Mouse (Mus musculus) myocyte (in vitro differentiated cells): ENCODE results near the gene Gm42906. TPM values are rescaled to one million over a fixed set of nuclear protein-coding genes. Genes with fewer than 3 reads are reported as not detected.

ENCODE experiments used
- H3K27me3 ChIP-seq: one replicate; pipeline ENCODE4 v1.6.1; 2011; ENCODE audit not compliant: control insufficient read depth, insufficient read depth, insufficient read length
- H3K36me3 ChIP-seq: one replicate; pipeline ENCODE4 v1.6.1; 2011; ENCODE audit not compliant: control insufficient read depth, insufficient read depth
- H3K4me2 ChIP-seq: one replicate; pipeline ENCODE4 v1.6.1; 2011; ENCODE audit warnings: low read depth, control low read depth
- H3K4me3 ChIP-seq: one replicate; pipeline ENCODE4 v1.5.1; 2011; ENCODE audit warnings: mild to moderate bottlenecking, control low read depth, moderate library complexity
- H3K79me2 ChIP-seq: one replicate; pipeline ENCODE4 v1.6.1; 2011; ENCODE audit not compliant: control insufficient read depth, insufficient read depth
- H3ac ChIP-seq: one replicate; pipeline ENCODE4 v1.6.1; 2011; ENCODE audit not compliant: control insufficient read depth, insufficient read length
- CEBPB ChIP-seq: IDR thresholded peaks from 2 replicates; pipeline ENCODE4 v1.6.1; 2011; ENCODE audit warnings: mild to moderate bottlenecking, moderate library complexity; ENCODE audit not compliant: poor library complexity, insufficient read depth, severe bottlenecking
- E2F4 ChIP-seq: IDR thresholded peaks from one replicate; pipeline ENCODE4 v1.6.1; 2011; ENCODE audit warnings: mild to moderate bottlenecking, control low read depth, moderate library complexity; ENCODE audit not compliant: insufficient read depth
- MAX ChIP-seq: IDR thresholded peaks from one replicate; pipeline ENCODE4 v1.6.1; 2011; ENCODE audit warnings: low read depth, mild to moderate bottlenecking, control low read depth
- MYOD1 ChIP-seq, 3 experiments: IDR thresholded peaks; one replicate each; pipeline ENCODE4 v1.6.1; 2011; ENCODE audit warnings: control low read depth in 2 of 3, low read depth in 2 of 3, mild to moderate bottlenecking in 2 of 3, moderate library complexity in 1 of 3; ENCODE audit not compliant: insufficient read length in 2 of 3, control insufficient read depth in 1 of 3
- MYOG ChIP-seq, 3 experiments: IDR thresholded peaks; one replicate each; pipeline ENCODE4 v1.6.1; 2011; ENCODE audit warnings: control low read depth in 2 of 3, low read depth in 2 of 3, mild to moderate bottlenecking in 2 of 3; ENCODE audit not compliant: insufficient read length in 2 of 3, control insufficient read depth in 1 of 3, insufficient read depth in 1 of 3
- POLR2A ChIP-seq: IDR thresholded peaks from one replicate; pipeline ENCODE4 v1.6.1; 2011; ENCODE audit warnings: low read depth, mild to moderate bottlenecking, control low read depth, moderate library complexity; ENCODE audit not compliant: insufficient read length
- POLR2AphosphoS2 ChIP-seq: IDR thresholded peaks from one replicate; pipeline ENCODE4 v1.6.1; 2011; ENCODE audit warnings: low read depth, control low read depth; ENCODE audit not compliant: insufficient read length
- REST ChIP-seq: IDR thresholded peaks from one replicate; pipeline ENCODE4 v1.6.1; 2011; ENCODE audit warnings: mild to moderate bottlenecking, control low read depth, moderate library complexity; ENCODE audit not compliant: insufficient read depth, insufficient read length
- SRF ChIP-seq: IDR thresholded peaks from one replicate; pipeline ENCODE4 v1.6.1; 2011; ENCODE audit warnings: low read depth; ENCODE audit not compliant: control insufficient read depth, insufficient read length
- TCF12 ChIP-seq: IDR thresholded peaks from one replicate; pipeline ENCODE4 v1.6.1; 2011; ENCODE audit warnings: mild to moderate bottlenecking, control low read depth; ENCODE audit not compliant: poor library complexity, insufficient read depth, severe bottlenecking
- TCF3 ChIP-seq: IDR thresholded peaks from one replicate; pipeline ENCODE4 v1.6.1; 2011; ENCODE audit warnings: low read depth, control low read depth; ENCODE audit not compliant: insufficient read length
- USF1 ChIP-seq: IDR thresholded peaks from one replicate; pipeline ENCODE4 v1.6.1; 2011; ENCODE audit warnings: low read depth, mild to moderate bottlenecking, control low read depth, moderate library complexity
- polyA plus RNA-seq: library from polyadenylated mRNA; unstranded; fragments of >200 nt; fragmentation: generic; extraction: Trizol; gene quantifications from one replicate; pipeline ENCODE4 v1.2.1, GENCODE M21; 2012; ENCODE audit warnings: missing spikeins

The Gm42906 gene
- polyA plus RNA-seq, 1 experiment = not detected

GRCm38 (mm10) chr5:151022026-151022425, 405.9 kb downstream of the Gm42906 start:
- no peak overlapping the region for H3K4me2 ChIP-seq
- H3K4me3 ChIP-seq = no peak overlapping the region
- H3K79me2 ChIP-seq = no peaks in the 10 kb centered on the region
- TF ChIP-seq POLR2A (no peak), E2F4 (no peak), REST (no peak), POLR2AphosphoS2 (no peak), MAX (no peak), MYOG (IDR thresholded peaks at IDR 0.05; ENCODE audit: control insufficient read depth in 1 of 3, insufficient read depth in 1 of 3, insufficient read length in 2 of 3, low read depth in 2 of 3) (no peak), USF1 (no peak), CEBPB (no peak), TCF12 (no peak), SRF (no peak), MYOD1 (IDR thresholded peaks at IDR 0.05; ENCODE audit: control insufficient read depth in 1 of 3, insufficient read length in 2 of 3, low read depth in 2 of 3) (no peak), TCF3 (no peak)
- H3K27me3 ChIP-seq = no peaks in the 10 kb centered on the region
- H3ac ChIP-seq = no peak overlapping the region
- no peaks in the 10 kb centered on the region for H3K36me3 ChIP-seq

GRCm38 (mm10) chr5:151020831-151021230, 407.1 kb downstream of the Gm42906 start:
- no peak overlapping the region for H3K4me3 ChIP-seq
- no peaks in the 10 kb centered on the region for H3K79me2 ChIP-seq
- no peak for TF ChIP-seq E2F4
- no peaks in the 10 kb centered on the region for H3K36me3 ChIP-seq
- no peak overlapping the region for H3ac ChIP-seq
- H3K27me3 ChIP-seq = no peaks in the 10 kb centered on the region
- H3K4me2 ChIP-seq = no peak overlapping the region

- H3K27me3 ChIP-seq = no peaks in the 10 kb centered on the region
- H3ac ChIP-seq = no peak overlapping the region
- TF ChIP-seq TCF3 (no peak), MAX (no peak), MYOD1 (IDR thresholded peaks at IDR 0.05; ENCODE audit: control insufficient read depth in 1 of 3, insufficient read length in 2 of 3, low read depth in 2 of 3) (no peak)
- H3K4me3 ChIP-seq = no peak overlapping the region
- no peaks in the 10 kb centered on the region for H3K36me3 ChIP-seq
- H3K4me2 ChIP-seq = no peak overlapping the region
- H3K79me2 ChIP-seq = no peaks in the 10 kb centered on the region
These were observed 407.7 kb downstream of the Gm42906 start for GRCm38 (mm10) chr5:151020031-151020820.

- Histone ChIP-seq H3ac (no peak overlapping the region), H3K27me3 (no peaks in the 10 kb centered on the region), H3K4me3 (no peak overlapping the region), H3K4me2 (no peak overlapping the region), H3K79me2 (no peaks in the 10 kb centered on the region), H3K36me3 (no peaks in the 10 kb centered on the region)
- no peak for TF ChIP-seq MAX
- no peak for TF ChIP-seq TCF12
- no peak for TF ChIP-seq USF1
- no peak for TF ChIP-seq SRF
- TF ChIP-seq TCF3 = no peak
- TF ChIP-seq REST = no peak
- no peak for TF ChIP-seq POLR2AphosphoS2
- no peak for TF ChIP-seq POLR2A
- no peak for TF ChIP-seq CEBPB
- TF ChIP-seq MYOG (IDR thresholded peaks at IDR 0.05; ENCODE audit: control insufficient read depth in 1 of 3, insufficient read depth in 1 of 3, insufficient read length in 2 of 3, low read depth in 2 of 3) = no peak
- no peak for TF ChIP-seq E2F4
- no peak for TF ChIP-seq MYOD1 (IDR thresholded peaks at IDR 0.05; ENCODE audit: control insufficient read depth in 1 of 3, insufficient read length in 2 of 3, low read depth in 2 of 3)
These were observed 409.0 kb downstream of the Gm42906 start for GRCm38 (mm10) chr5:151018959-151019358.

- TF ChIP-seq MAX (no peak), E2F4 (no peak), MYOG (IDR thresholded peaks at IDR 0.05; ENCODE audit: control insufficient read depth in 1 of 3, insufficient read depth in 1 of 3, insufficient read length in 2 of 3, low read depth in 2 of 3) (no peak), REST (no peak), CEBPB (no peak), POLR2AphosphoS2 (no peak), SRF (no peak), POLR2A (no peak), MYOD1 (IDR thresholded peaks at IDR 0.05; ENCODE audit: control insufficient read depth in 1 of 3, insufficient read length in 2 of 3, low read depth in 2 of 3) (no peak), USF1 (no peak)
- Histone ChIP-seq H3K4me2 (no peak overlapping the region), H3ac (no peak overlapping the region), H3K27me3 (no peaks in the 10 kb centered on the region), H3K36me3 (no peaks in the 10 kb centered on the region), H3K4me3 (no peak overlapping the region), H3K79me2 (no peaks in the 10 kb centered on the region)
These were observed 409.5 kb downstream of the Gm42906 start for GRCm38 (mm10) chr5:151018450-151018849.

Other genes starting within 250 kb of the Gm42906 start
- 15.2 TPM for gene Stard13, start 194.3 kb downstream of the Gm42906 start, polyA plus RNA-seq
- gene Vmn2r18, start 177.9 kb upstream of the Gm42906 start, polyA plus RNA-seq = not detected
- 28.2 TPM for gene Rfc3, start 223.1 kb upstream of the Gm42906 start, polyA plus RNA-seq